Mouse (Mus musculus): ENCODE data around the gene Slc4a1ap. TPM values are rescaled to one million over a fixed set of nuclear protein-coding genes. Genes with fewer than 3 reads are reported as not detected.
A peak's percentile ranks its signal among the peaks of the same experiment; 100 is the strongest.

The Slc4a1ap gene
- 19.2 and 20.4 TPM in 2 replicates for polyA plus RNA-seq (2016; fragmentation: Nextera tagmentation; extraction: Ambion mirVana)

GRCm38 (mm10) chr5:31526354-31527116 lies at the start of gene Slc4a1ap:
Gene Slc4a1ap (plus strand): TSS chr5:31526995.
- peak within 1 kb of the TSS; percentile 89 for H3K9ac ChIP-seq
- H3K4me2 ChIP-seq, result peak within 1 kb of the TSS; percentile 92
- H3K4me3 ChIP-seq, result peak within 1 kb of the TSS; percentile 96
- peak within 1 kb of the TSS; percentile 83 for H3K27ac ChIP-seq
- H3K9me3 ChIP-seq (replicated peaks), result no peaks in the 10 kb centered on the region
- no peaks in the 10 kb centered on the region for H3K27me3 ChIP-seq (replicated peaks)
- ATAC-seq, result peak; percentile 81
- under 1% methylated on average over 28 of the region's 28 CpGs for WGBS (ENCODE audit: insufficient replicate concordance)
- H3K36me3 ChIP-seq, result peaks cover 48% of the 10 kb centered on the region
- peaks cover 27% of the 10 kb centered on the region for H3K4me1 ChIP-seq

- H3K36me3 ChIP-seq, result peaks cover 73% of the 10 kb centered on the region
- H3K4me2 ChIP-seq, result no peak overlapping the region
- ATAC-seq, result no peak
- H3K27ac ChIP-seq, result no peak overlapping the region
- no peak overlapping the region for H3K4me3 ChIP-seq
- WGBS (ENCODE audit: insufficient replicate concordance), result 85% methylated on average over 4 of the region's 4 CpGs
- no peaks in the 10 kb centered on the region for H3K9me3 ChIP-seq (replicated peaks)
- no peaks in the 10 kb centered on the region for H3K27me3 ChIP-seq (replicated peaks)
- no peaks in the 10 kb centered on the region for H3K4me1 ChIP-seq
- H3K9ac ChIP-seq, result no peak overlapping the region
Observed at GRCm38 (mm10) chr5:31480536-31480935, 46.3 kb upstream of the Slc4a1ap start.

GRCm38 (mm10) chr5:31485440-31485839 lies 41.4 kb upstream of the Slc4a1ap start, which contains the start of gene 4930548H24Rik:
Gene 4930548H24Rik (plus strand): TSS chr5:31485740.
- H3K9me3 ChIP-seq (replicated peaks), result no peaks in the 10 kb centered on the region
- no peak within 1 kb of the TSS for H3K4me2 ChIP-seq
- peaks cover 24% of the 10 kb centered on the region for H3K36me3 ChIP-seq
- no peaks in the 10 kb centered on the region for H3K4me1 ChIP-seq
- no peak within 1 kb of the TSS for H3K9ac ChIP-seq
- no peak within 1 kb of the TSS for H3K4me3 ChIP-seq
- no peak for ATAC-seq
- H3K27ac ChIP-seq, result no peak within 1 kb of the TSS
- no peaks in the 10 kb centered on the region for H3K27me3 ChIP-seq (replicated peaks)
- WGBS (ENCODE audit: insufficient replicate concordance), result 78% methylated on average over 3 of the region's 3 CpGs

- Histone ChIP-seq H3K9ac (no peak overlapping the region), H3K4me3 (no peak overlapping the region), H3K9me3 (replicated peaks) (no peaks in the 10 kb centered on the region), H3K4me2 (no peak overlapping the region), H3K4me1 (no peaks in the 10 kb centered on the region), H3K27me3 (replicated peaks) (0 out of 2 replicates have a peak, but pooled peaks cover 4% of the 10 kb centered on the region), H3K36me3 (peaks cover 4% of the 10 kb centered on the region; the same call in 1 of the 2 replicates), H3K27ac (no peak overlapping the region)
- ATAC-seq, result no peak
- 69% methylated on average over 3 of the region's 3 CpGs for WGBS (ENCODE audit: insufficient replicate concordance)
Observed at GRCm38 (mm10) chr5:31487889-31488288, 38.9 kb upstream of the Slc4a1ap start.

GRCm38 (mm10) chr5:31489116-31489769 lies 37.6 kb upstream of the Slc4a1ap start:
- 58% methylated on average over 7 of the region's 7 CpGs for WGBS (ENCODE audit: insufficient replicate concordance)
- Histone ChIP-seq H3K27me3 (replicated peaks) (0 out of 2 replicates have a peak, but pooled peaks cover 4% of the 10 kb centered on the region), H3K4me3 (no peak overlapping the region), H3K9me3 (replicated peaks) (no peaks in the 10 kb centered on the region), H3K27ac (no peak overlapping the region), H3K36me3 (peaks cover 2% of the 10 kb centered on the region; the same call in 1 of the 2 replicates), H3K9ac (no peak overlapping the region), H3K4me1 (peaks cover 5% of the 10 kb centered on the region), H3K4me2 (no peak overlapping the region)
- no peak for ATAC-seq

- Histone ChIP-seq H3K4me2 (no peak overlapping the region), H3K9me3 (replicated peaks) (no peaks in the 10 kb centered on the region), H3K36me3 (peaks cover 11% of the 10 kb centered on the region), H3K27me3 (replicated peaks) (0 out of 2 replicates have a peak, but pooled peaks cover 4% of the 10 kb centered on the region), H3K27ac (no peak overlapping the region), H3K4me3 (no peak overlapping the region), H3K4me1 (peaks cover 20% of the 10 kb centered on the region), H3K9ac (no peak overlapping the region)
- ATAC-seq, result no peak
- WGBS (ENCODE audit: insufficient replicate concordance), result 45% methylated on average over 1 of the region's 1 CpGs
Observed at GRCm38 (mm10) chr5:31492031-31492430, 34.8 kb upstream of the Slc4a1ap start.

GRCm38 (mm10) chr5:31494513-31495297 lies 32.1 kb upstream of the Slc4a1ap start, which contains the start of gene Gpn1:
Gene Gpn1 (plus strand): TSS chr5:31494741.
- Histone ChIP-seq H3K27me3 (replicated peaks) (0 out of 2 replicates have a peak, but pooled peaks cover 4% of the 10 kb centered on the region), H3K4me3 (peak within 1 kb of the TSS; percentile 89), H3K36me3 (peaks cover 36% of the 10 kb centered on the region), H3K4me1 (peaks cover 23% of the 10 kb centered on the region), H3K9me3 (replicated peaks) (no peaks in the 10 kb centered on the region), H3K9ac (peak within 1 kb of the TSS; percentile 79), H3K4me2 (peak within 1 kb of the TSS; percentile 86), H3K27ac (no peak within 1 kb of the TSS)
- peak; percentile 100 for ATAC-seq
- WGBS (ENCODE audit: insufficient replicate concordance), result under 1% methylated on average over 49 of the region's 49 CpGs

GRCm38 (mm10) chr5:31504843-31505242 lies 22.0 kb upstream of the Slc4a1ap start:
- WGBS (ENCODE audit: insufficient replicate concordance), result 86% methylated on average over 10 of the region's 10 CpGs
- peaks cover 89% of the 10 kb centered on the region for H3K36me3 ChIP-seq
- H3K4me2 ChIP-seq, result no peak overlapping the region

GRCm38 (mm10) chr5:31512481-31512880 lies 14.3 kb upstream of the Slc4a1ap start:
- Histone ChIP-seq H3K27me3 (replicated peaks) (no peaks in the 10 kb centered on the region), H3K4me2 (no peak overlapping the region), H3K9ac (no peak overlapping the region), H3K9me3 (replicated peaks) (no peaks in the 10 kb centered on the region), H3K36me3 (peaks cover 95% of the 10 kb centered on the region), H3K27ac (no peak overlapping the region), H3K4me1 (no peaks in the 10 kb centered on the region), H3K4me3 (no peak overlapping the region)
- ATAC-seq, result no peak
- WGBS (ENCODE audit: insufficient replicate concordance), result 56% methylated on average over 1 of the region's 1 CpGs

More at GRCm38 (mm10) chr5:31504843-31505242, 22.0 kb upstream of the Slc4a1ap start:
- no peaks in the 10 kb centered on the region for H3K27me3 ChIP-seq (replicated peaks)
- no peak for ATAC-seq
- H3K9ac ChIP-seq, result no peak overlapping the region
- H3K4me1 ChIP-seq, result no peaks in the 10 kb centered on the region
- no peaks in the 10 kb centered on the region for H3K9me3 ChIP-seq (replicated peaks)
- H3K27ac ChIP-seq, result no peak overlapping the region
- no peak overlapping the region for H3K4me3 ChIP-seq

GRCm38 (mm10) chr5:31520556-31520955 lies 6.2 kb upstream of the Slc4a1ap start:
- peaks cover 78% of the 10 kb centered on the region for H3K36me3 ChIP-seq
- 77% methylated on average over 6 of the region's 6 CpGs for WGBS (ENCODE audit: insufficient replicate concordance)
- H3K27ac ChIP-seq, result no peak overlapping the region
- no peak overlapping the region for H3K9ac ChIP-seq
- no peak overlapping the region for H3K4me3 ChIP-seq
- H3K4me1 ChIP-seq, result peaks cover 2% of the 10 kb centered on the region
- no peaks in the 10 kb centered on the region for H3K9me3 ChIP-seq (replicated peaks)
- H3K27me3 ChIP-seq (replicated peaks), result no peaks in the 10 kb centered on the region
- H3K4me2 ChIP-seq, result no peak overlapping the region
- no peak for ATAC-seq

- no peaks in the 10 kb centered on the region for H3K27me3 ChIP-seq (replicated peaks)
- WGBS (ENCODE audit: insufficient replicate concordance), result 2% methylated on average over 40 of the region's 40 CpGs
- peaks cover 48% of the 10 kb centered on the region for H3K36me3 ChIP-seq
- H3K4me3 ChIP-seq, result peak overlapping the region; percentile 96
- H3K27ac ChIP-seq, result peak overlapping the region; percentile 83
- H3K9ac ChIP-seq, result peak overlapping the region; percentile 89
- H3K4me1 ChIP-seq, result peaks cover 27% of the 10 kb centered on the region
- ATAC-seq, result peak; percentile 48
- peak overlapping the region; percentile 92 for H3K4me2 ChIP-seq
- H3K9me3 ChIP-seq (replicated peaks), result no peaks in the 10 kb centered on the region
Observed at GRCm38 (mm10) chr5:31527117-31527680, 404 bp downstream of the Slc4a1ap start.

Data from liver, embryonic 12.5 days (tissue).